Mouse (Mus musculus) testis, postnatal 14 days (tissue): ENCODE data around the gene Gm43951.
"Not testable (repeated sequence)": the region's sequence is repeated elsewhere in the genome, so short reads cannot be mapped to it uniquely, and the experiment has no call there.

Source experiments
- DNase-seq: peaks from one replicate; pipeline ENCODE4 v3.0.0; 2021; ENCODE audit warnings: low spot score

Gene Gm43951

GRCm38 (mm10) chr11:72203440-72203839, 3.2 kb downstream of the Gm43951 start:
- no peak for DNase-seq

- DNase-seq = no peak
Measured at GRCm38 (mm10) chr11:72196506-72196905, 10.1 kb downstream of the Gm43951 start.

- DNase-seq = no peak
Measured at GRCm38 (mm10) chr11:72194259-72194658, 12.4 kb downstream of the Gm43951 start.

- no peak for DNase-seq
Measured at GRCm38 (mm10) chr11:72190857-72191256, 15.8 kb downstream of the Gm43951 start.

GRCm38 (mm10) chr11:72184252-72184651, 22.4 kb downstream of the Gm43951 start:
- no peak for DNase-seq

GRCm38 (mm10) chr11:72181136-72181535, 25.5 kb downstream of the Gm43951 start:
- no peak for DNase-seq

GRCm38 (mm10) chr11:72180556-72180955, 26.1 kb downstream of the Gm43951 start:
- DNase-seq = no peak

GRCm38 (mm10) chr11:72176553-72176952, 30.1 kb downstream of the Gm43951 start:
- no peak for DNase-seq

GRCm38 (mm10) chr11:72175966-72176365, 30.7 kb downstream of the Gm43951 start:
- DNase-seq = no peak

GRCm38 (mm10) chr11:72174721-72175120, 31.9 kb downstream of the Gm43951 start:
- no peak for DNase-seq

GRCm38 (mm10) chr11:72173506-72173905, 33.1 kb downstream of the Gm43951 start:
- DNase-seq = no peak

- not testable (repeated sequence) for DNase-seq
Measured at GRCm38 (mm10) chr11:72171906-72172305, 34.7 kb downstream of the Gm43951 start.

- DNase-seq = no peak
Measured at GRCm38 (mm10) chr11:72169871-72170270, 36.8 kb downstream of the Gm43951 start.

GRCm38 (mm10) chr11:72163198-72163597, 43.4 kb downstream of the Gm43951 start:
- DNase-seq = no peak

GRCm38 (mm10) chr11:72156624-72157023, 50.0 kb downstream of the Gm43951 start:
- no peak for DNase-seq

- no peak for DNase-seq
Measured at GRCm38 (mm10) chr11:72155981-72156428, 50.6 kb downstream of the Gm43951 start.

GRCm38 (mm10) chr11:72155186-72155980, 51.3 kb downstream of the Gm43951 start:
- DNase-seq = no peak
